Mouse (Mus musculus): ENCODE results near the gene Scd4. TPM values are rescaled to one million over a fixed set of nuclear protein-coding genes. Genes with fewer than 3 reads are reported as not detected.

Gene Scd4
- polyA plus RNA-seq, 1 experiment from 2014 or later = 0.25 TPM

DNA sequence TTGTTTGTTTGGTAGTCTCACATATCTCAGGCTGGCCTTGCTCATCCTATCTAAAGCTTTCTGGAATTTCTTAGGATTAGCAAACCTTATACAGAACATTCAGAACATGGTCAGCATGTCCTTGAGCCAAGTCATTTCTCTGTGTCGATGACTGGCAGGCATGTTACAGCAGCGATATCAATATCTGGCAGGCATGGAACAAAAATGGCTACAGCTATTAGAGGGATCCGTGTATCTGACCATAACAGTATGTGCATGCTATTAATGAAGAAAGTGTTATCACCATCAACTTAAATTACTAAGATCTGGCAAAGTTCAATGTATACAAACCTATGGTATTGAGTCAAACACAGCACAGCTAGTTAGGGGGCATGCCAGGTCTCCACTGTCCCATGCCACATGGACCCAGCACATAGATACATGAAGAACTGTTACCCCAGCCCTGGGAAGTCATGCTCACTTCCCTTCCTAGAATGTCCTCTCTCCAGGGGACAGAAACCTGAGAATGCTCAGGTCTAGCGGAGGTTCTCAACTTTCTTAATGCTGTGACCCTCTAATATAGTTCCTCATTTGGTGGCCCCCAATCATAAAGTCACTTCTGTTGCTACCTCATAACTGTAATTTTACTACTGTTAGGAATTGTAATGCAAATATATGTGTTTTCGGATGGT is 59.6 kb downstream of the Scd4 start:
- ATAC-seq (ENCODE audit: insufficient number of reproducible peaks, insufficient read depth, low FRiP score, low read depth) = no peak
- Histone ChIP-seq H3K4me2 (replicated peaks; ENCODE audit: low read depth, low read length) (no peak overlapping the region), H3K4me1 (ENCODE audit: control insufficient read depth, insufficient read depth, low read length) (no peaks in the 10 kb centered on the region; the same call in 1 of the 2 replicates), H3K27me3 (ENCODE audit: control insufficient read depth, insufficient read depth, low read length) (no peaks in the 10 kb centered on the region), H3K27ac (ENCODE audit: low read length) (no peak overlapping the region), H3K36me3 (ENCODE audit: control insufficient read depth, insufficient read depth, low read length) (no peaks in the 10 kb centered on the region), H3K9ac (replicated peaks; ENCODE audit: low read depth, low read length) (no peak overlapping the region), H3K9me3 (ENCODE audit: control insufficient read depth, low read depth, low read length) (no peaks in the 10 kb centered on the region), H3K4me3 (ENCODE audit: low read depth, low read length) (no peak overlapping the region)
- WGBS = 86% methylated on average over 5 of the region's 5 CpGs

DNA sequence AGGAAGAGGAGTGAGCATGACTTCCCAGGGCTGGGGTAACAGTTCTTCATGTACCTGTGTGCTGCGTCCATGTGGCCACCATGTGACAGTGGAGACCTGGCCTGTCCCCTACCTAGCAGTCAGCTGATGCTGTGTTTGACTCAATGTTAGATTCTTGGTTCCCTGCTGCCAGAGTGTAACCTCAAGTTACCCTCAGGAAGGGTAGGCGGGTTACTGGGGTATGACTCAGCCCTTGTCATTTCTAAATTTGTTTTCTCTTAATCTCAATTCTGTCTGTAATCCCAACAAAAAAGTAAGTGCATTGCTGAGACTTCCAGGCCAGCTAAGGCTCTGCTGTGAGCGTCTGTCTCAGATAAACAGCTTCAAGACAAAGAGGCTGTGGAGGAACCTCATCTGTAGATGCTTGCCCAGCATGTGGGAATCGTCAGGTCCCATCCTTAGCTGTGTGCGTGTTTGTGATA is 61.1 kb downstream of the Scd4 start:
- Histone ChIP-seq H3K4me3 (ENCODE audit: low read depth, low read length) (no peak overlapping the region), H3K27me3 (ENCODE audit: control insufficient read depth, insufficient read depth, low read length) (no peaks in the 10 kb centered on the region), H3K9me3 (ENCODE audit: control insufficient read depth, low read depth, low read length) (no peaks in the 10 kb centered on the region), H3K9ac (replicated peaks; ENCODE audit: low read depth, low read length) (no peak overlapping the region), H3K4me2 (replicated peaks; ENCODE audit: low read depth, low read length) (no peak overlapping the region), H3K36me3 (ENCODE audit: control insufficient read depth, insufficient read depth, low read length) (no peaks in the 10 kb centered on the region), H3K27ac (ENCODE audit: low read length) (no peak overlapping the region), H3K4me1 (ENCODE audit: control insufficient read depth, insufficient read depth, low read length) (no peaks in the 10 kb centered on the region; the same call in 1 of the 2 replicates)
- 76% methylated on average over 5 of the region's 5 CpGs for WGBS
- no peak for ATAC-seq (ENCODE audit: insufficient number of reproducible peaks, insufficient read depth, low FRiP score, low read depth)

DNA sequence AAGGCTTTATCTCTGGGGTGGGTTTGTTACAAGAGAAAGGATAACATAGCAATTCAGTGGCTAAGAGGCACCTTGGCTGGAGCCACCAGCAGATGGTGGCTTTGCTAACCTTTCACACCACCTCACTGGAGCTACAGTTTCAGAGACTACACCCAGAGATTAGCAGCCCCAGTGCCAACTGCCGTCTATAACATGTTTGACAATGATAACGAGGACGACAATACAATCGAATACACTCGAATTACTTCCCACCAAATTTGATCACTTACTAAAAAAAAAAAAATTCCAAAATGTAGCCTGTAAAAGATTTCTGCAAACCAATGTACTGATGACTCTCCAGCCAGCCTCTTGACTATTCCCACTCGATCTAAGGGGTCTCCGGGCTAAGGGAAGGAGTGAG is 62.1 kb downstream of the Scd4 start:
- WGBS = 84% methylated on average over 7 of the region's 7 CpGs
- H3K9ac ChIP-seq (replicated peaks; ENCODE audit: low read depth, low read length) = no peak overlapping the region

More for the DNA sequence above, 62.1 kb downstream of the Scd4 start:
- Histone ChIP-seq H3K36me3 (ENCODE audit: control insufficient read depth, insufficient read depth, low read length) (no peaks in the 10 kb centered on the region), H3K4me1 (ENCODE audit: control insufficient read depth, insufficient read depth, low read length) (no peaks in the 10 kb centered on the region), H3K4me2 (replicated peaks; ENCODE audit: low read depth, low read length) (no peak overlapping the region), H3K27ac (ENCODE audit: low read length) (no peak overlapping the region), H3K9me3 (ENCODE audit: control insufficient read depth, low read depth, low read length) (no peaks in the 10 kb centered on the region), H3K4me3 (ENCODE audit: low read depth, low read length) (no peak overlapping the region), H3K27me3 (ENCODE audit: control insufficient read depth, insufficient read depth, low read length) (no peaks in the 10 kb centered on the region)
- no peak for ATAC-seq (ENCODE audit: insufficient number of reproducible peaks, insufficient read depth, low FRiP score, low read depth)

Small RNAs within 50 kb of the gene (microRNA-seq; reads per million reads assigned to microRNA genes)
- gene Mir5114 = not detected

Other genes with a start within 250 kb of the Scd4 start
- 44.8 and 45.9 TPM in 2 replicates for gene Chuk, start 225.6 kb upstream of the Scd4 start, polyA plus RNA-seq (2014; fragmentation: Nextera tagmentation; extraction: Ambion mirVana)
- gene Cwf19l1, start 197.2 kb upstream of the Scd4 start, polyA plus RNA-seq (2014; fragmentation: Nextera tagmentation; extraction: Ambion mirVana) = 30.6 TPM in 2 replicates
- gene Bloc1s2, start 186.6 kb upstream of the Scd4 start, polyA plus RNA-seq (2014; fragmentation: Nextera tagmentation; extraction: Ambion mirVana) = 86.5 and 90.1 TPM in 2 replicates
- not detected in 2 replicates for gene Pkd2l1, start 140.7 kb upstream of the Scd4 start, polyA plus RNA-seq (2014; fragmentation: Nextera tagmentation; extraction: Ambion mirVana)
- gene Scd3, start 129.8 kb upstream of the Scd4 start, polyA plus RNA-seq (2014; fragmentation: Nextera tagmentation; extraction: Ambion mirVana) = 0.56 and 0.97 TPM in 2 replicates
- 237 and 282 TPM in 2 replicates for gene Scd2, start 39.4 kb upstream of the Scd4 start, polyA plus RNA-seq (2014; fragmentation: Nextera tagmentation; extraction: Ambion mirVana)
- 3.7 and 4.3 TPM in 2 replicates for gene Scd1, start 74.8 kb downstream of the Scd4 start, polyA plus RNA-seq (2014; fragmentation: Nextera tagmentation; extraction: Ambion mirVana)
- 0.21 and 0.46 TPM in 2 replicates for gene Wnt8b, start 160.4 kb downstream of the Scd4 start, polyA plus RNA-seq (2014; fragmentation: Nextera tagmentation; extraction: Ambion mirVana)
- gene Sec31b, start 212.8 kb downstream of the Scd4 start, polyA plus RNA-seq (2014; fragmentation: Nextera tagmentation; extraction: Ambion mirVana) = 0.36 and 0.67 TPM in 2 replicates
- gene Gm20538, start 219.7 kb downstream of the Scd4 start, polyA plus RNA-seq (2014; fragmentation: Nextera tagmentation; extraction: Ambion mirVana) = not detected in 2 replicates
- 503 and 572 TPM in 2 replicates for gene Ndufb8, start 222.3 kb downstream of the Scd4 start, polyA plus RNA-seq (2014; fragmentation: Nextera tagmentation; extraction: Ambion mirVana)
- 29.0 and 31.3 TPM in 2 replicates for gene Hif1an, start 229.8 kb downstream of the Scd4 start, polyA plus RNA-seq (2014; fragmentation: Nextera tagmentation; extraction: Ambion mirVana)